Mouse (Mus musculus): ENCODE results near the gene Gm10142. TPM values are rescaled to one million over a fixed set of nuclear protein-coding genes. Genes with fewer than 3 reads are reported as not detected.

The Gm10142 gene
- polyA plus RNA-seq (2012; rRNA removed), result not detected in 2 replicates

DNA sequence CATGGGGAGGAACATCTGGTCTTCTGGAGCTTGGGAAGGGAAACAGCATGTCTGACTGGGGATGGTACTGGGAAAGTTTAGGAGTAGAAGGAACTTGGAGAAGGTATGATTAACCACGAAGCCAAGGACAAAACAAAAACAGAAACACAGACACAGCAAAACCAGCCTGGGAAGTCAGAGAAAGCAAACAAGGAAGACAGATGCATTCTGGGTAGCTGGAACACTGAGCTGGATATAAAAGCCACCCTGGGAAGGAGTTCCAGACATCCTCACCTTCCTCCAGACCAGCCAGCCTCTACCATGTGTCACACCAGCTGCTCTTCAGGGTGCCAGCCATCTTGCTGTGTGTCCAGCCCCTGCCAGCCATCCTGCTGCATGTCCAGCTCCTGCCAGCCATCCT, at the start of gene Gm10142:
Gene Gm10142 (plus strand): TSS at position 301 of the 400 bp plus-strand sequence.
- no peak within 1 kb of the TSS for H3K27ac ChIP-seq (ENCODE audit: control insufficient read depth, insufficient read depth, low read depth, low read length)
- H3K36me3 ChIP-seq (ENCODE audit: control insufficient read depth, insufficient read depth, low read length), result no peaks in the 10 kb centered on the region
- no peaks in the 10 kb centered on the region for H3K4me1 ChIP-seq (ENCODE audit: control insufficient read depth, insufficient read depth, low read length)
- TF ChIP-seq POLR2A (IDR thresholded peaks at IDR 0.05; ENCODE audit: control insufficient read depth, low read depth, low read length), result no peak
- TF ChIP-seq CTCF (IDR thresholded peaks at IDR 0.05; ENCODE audit: control insufficient read depth, insufficient read depth, insufficient replicate concordance, low read depth, low read length), result no peak
- H3K4me3 ChIP-seq (ENCODE audit: control insufficient read depth, low read depth, low read length), result no peak within 1 kb of the TSS
- H3K27me3 ChIP-seq (ENCODE audit: control insufficient read depth, insufficient read depth, low read length), result no peaks in the 10 kb centered on the region

DNA sequence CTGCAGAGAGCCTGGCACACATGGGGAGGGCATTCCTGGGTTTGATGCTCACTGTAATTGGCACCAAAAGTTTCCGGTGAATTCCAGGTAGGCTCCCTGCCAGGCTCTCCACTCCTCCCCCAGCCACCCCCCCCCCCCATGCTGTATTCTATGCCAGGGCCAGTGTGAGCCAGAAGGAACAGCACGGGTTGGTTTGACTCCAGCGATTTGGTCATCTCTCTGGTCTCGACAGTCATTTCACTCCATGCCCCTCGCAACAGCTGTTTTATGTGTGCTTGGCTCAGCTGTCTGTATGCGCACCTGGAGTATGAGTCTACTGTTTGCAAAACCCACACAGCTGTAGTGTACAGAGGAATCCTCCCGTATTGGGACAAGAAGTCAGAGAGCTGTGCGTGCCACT, 49.3 kb upstream of the Gm10142 start:
- Histone ChIP-seq H3K4me3 (ENCODE audit: control insufficient read depth, low read depth, low read length) (no peak overlapping the region), H3K27ac (ENCODE audit: control insufficient read depth, insufficient read depth, low read depth, low read length) (no peak overlapping the region), H3K27me3 (ENCODE audit: control insufficient read depth, insufficient read depth, low read length) (no peaks in the 10 kb centered on the region), H3K4me1 (ENCODE audit: control insufficient read depth, insufficient read depth, low read length) (peaks cover 5% of the 10 kb centered on the region), H3K36me3 (ENCODE audit: control insufficient read depth, insufficient read depth, low read length) (no peaks in the 10 kb centered on the region)
- TF ChIP-seq CTCF (IDR thresholded peaks at IDR 0.05; ENCODE audit: control insufficient read depth, insufficient read depth, insufficient replicate concordance, low read depth, low read length), result no peak
- TF ChIP-seq POLR2A (IDR thresholded peaks at IDR 0.05; ENCODE audit: control insufficient read depth, low read depth, low read length), result no peak

GRCm38 (mm10) chr10:77667402-77667801, 48.2 kb upstream of the Gm10142 start:
- TF ChIP-seq CTCF (IDR thresholded peaks at IDR 0.05; ENCODE audit: control insufficient read depth, insufficient read depth, insufficient replicate concordance, low read depth, low read length), result no peak
- TF ChIP-seq POLR2A (IDR thresholded peaks at IDR 0.05; ENCODE audit: control insufficient read depth, low read depth, low read length), result no peak
- H3K27me3 ChIP-seq (ENCODE audit: control insufficient read depth, insufficient read depth, low read length), result no peaks in the 10 kb centered on the region
- no peak overlapping the region for H3K4me3 ChIP-seq (ENCODE audit: control insufficient read depth, low read depth, low read length)
- H3K27ac ChIP-seq (ENCODE audit: control insufficient read depth, insufficient read depth, low read depth, low read length), result no peak overlapping the region
- no peaks in the 10 kb centered on the region for H3K36me3 ChIP-seq (ENCODE audit: control insufficient read depth, insufficient read depth, low read length)
- peaks cover 5% of the 10 kb centered on the region for H3K4me1 ChIP-seq (ENCODE audit: control insufficient read depth, insufficient read depth, low read length)

DNA sequence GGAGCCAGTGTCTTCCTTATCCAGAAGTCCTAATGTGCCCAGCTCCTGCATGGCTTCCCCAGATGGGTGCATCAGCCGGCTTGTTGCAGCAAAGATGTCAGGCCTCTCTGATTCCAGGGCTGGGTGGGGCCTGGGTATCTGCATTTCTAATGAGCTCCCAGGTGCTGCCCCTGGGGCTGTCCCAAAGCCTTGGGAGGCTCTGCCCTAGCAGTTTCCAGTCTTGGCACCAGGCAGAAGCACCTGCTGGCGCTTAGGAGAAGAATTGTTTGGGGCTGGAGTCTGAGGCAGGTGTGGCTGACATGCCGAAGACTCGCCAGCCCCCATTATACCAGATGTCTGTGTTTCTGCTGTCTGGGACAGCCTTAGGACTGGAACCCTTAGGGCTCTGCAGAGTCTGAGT, 44.9 kb upstream of the Gm10142 start:
- Histone ChIP-seq H3K4me3 (ENCODE audit: control insufficient read depth, low read depth, low read length) (no peak overlapping the region), H3K27ac (ENCODE audit: control insufficient read depth, insufficient read depth, low read depth, low read length) (no peak overlapping the region), H3K4me1 (ENCODE audit: control insufficient read depth, insufficient read depth, low read length) (no peaks in the 10 kb centered on the region), H3K27me3 (ENCODE audit: control insufficient read depth, insufficient read depth, low read length) (no peaks in the 10 kb centered on the region), H3K36me3 (ENCODE audit: control insufficient read depth, insufficient read depth, low read length) (no peaks in the 10 kb centered on the region)
- TF ChIP-seq CTCF (IDR thresholded peaks at IDR 0.05; ENCODE audit: control insufficient read depth, insufficient read depth, insufficient replicate concordance, low read depth, low read length), result no peak

- Histone ChIP-seq H3K27me3 (ENCODE audit: control insufficient read depth, insufficient read depth, low read length) (no peaks in the 10 kb centered on the region), H3K36me3 (ENCODE audit: control insufficient read depth, insufficient read depth, low read length) (no peaks in the 10 kb centered on the region), H3K27ac (ENCODE audit: control insufficient read depth, insufficient read depth, low read depth, low read length) (no peak overlapping the region), H3K4me1 (ENCODE audit: control insufficient read depth, insufficient read depth, low read length) (no peaks in the 10 kb centered on the region), H3K4me3 (ENCODE audit: control insufficient read depth, low read depth, low read length) (no peak overlapping the region)
- no peak for TF ChIP-seq POLR2A (IDR thresholded peaks at IDR 0.05; ENCODE audit: control insufficient read depth, low read depth, low read length)
Observed at GRCm38 (mm10) chr10:77671519-77671918, 44.1 kb upstream of the Gm10142 start.

DNA sequence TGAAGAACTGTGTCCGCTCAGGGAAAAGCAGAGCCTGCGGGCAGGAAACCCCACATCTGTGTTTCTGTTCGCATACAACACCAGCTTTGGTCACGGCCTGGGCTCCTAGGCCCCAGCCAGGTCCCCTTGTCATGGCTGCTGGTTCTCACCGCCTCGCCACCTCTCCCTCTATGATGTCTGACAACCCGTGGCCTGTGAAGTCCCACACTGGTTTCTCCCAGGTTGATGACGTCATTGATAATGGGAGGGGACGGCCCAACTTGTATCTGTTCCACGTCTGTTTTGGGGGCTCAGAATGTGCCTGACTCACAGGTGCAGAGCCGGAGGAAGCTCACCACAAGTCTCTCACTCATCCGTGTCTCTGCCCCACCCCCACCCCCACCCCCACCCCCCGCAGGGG, 41.8 kb upstream of the Gm10142 start:
- Histone ChIP-seq H3K36me3 (ENCODE audit: control insufficient read depth, insufficient read depth, low read length) (no peaks in the 10 kb centered on the region), H3K4me1 (ENCODE audit: control insufficient read depth, insufficient read depth, low read length) (peaks cover 2% of the 10 kb centered on the region; the same call in 1 of the 2 replicates), H3K27me3 (ENCODE audit: control insufficient read depth, insufficient read depth, low read length) (no peaks in the 10 kb centered on the region), H3K27ac (ENCODE audit: control insufficient read depth, insufficient read depth, low read depth, low read length) (no peak overlapping the region), H3K4me3 (ENCODE audit: control insufficient read depth, low read depth, low read length) (no peak overlapping the region)
- TF ChIP-seq POLR2A (IDR thresholded peaks at IDR 0.05; ENCODE audit: control insufficient read depth, low read depth, low read length) (no peak), CTCF (IDR thresholded peaks at IDR 0.05; ENCODE audit: control insufficient read depth, insufficient read depth, insufficient replicate concordance, low read depth, low read length) (no peak)

- H3K36me3 ChIP-seq (ENCODE audit: control insufficient read depth, insufficient read depth, low read length), result no peaks in the 10 kb centered on the region
- peaks cover 2% of the 10 kb centered on the region; the same call in 1 of the 2 replicates for H3K4me1 ChIP-seq (ENCODE audit: control insufficient read depth, insufficient read depth, low read length)
- H3K27me3 ChIP-seq (ENCODE audit: control insufficient read depth, insufficient read depth, low read length), result no peaks in the 10 kb centered on the region
- no peak overlapping the region for H3K4me3 ChIP-seq (ENCODE audit: control insufficient read depth, low read depth, low read length)
- H3K27ac ChIP-seq (ENCODE audit: control insufficient read depth, insufficient read depth, low read depth, low read length), result no peak overlapping the region
- TF ChIP-seq CTCF (IDR thresholded peaks at IDR 0.05; ENCODE audit: control insufficient read depth, insufficient read depth, insufficient replicate concordance, low read depth, low read length), result no peak
- TF ChIP-seq POLR2A (IDR thresholded peaks at IDR 0.05; ENCODE audit: control insufficient read depth, low read depth, low read length), result no peak
Observed at GRCm38 (mm10) chr10:77677562-77677961, 38.0 kb upstream of the Gm10142 start.

DNA sequence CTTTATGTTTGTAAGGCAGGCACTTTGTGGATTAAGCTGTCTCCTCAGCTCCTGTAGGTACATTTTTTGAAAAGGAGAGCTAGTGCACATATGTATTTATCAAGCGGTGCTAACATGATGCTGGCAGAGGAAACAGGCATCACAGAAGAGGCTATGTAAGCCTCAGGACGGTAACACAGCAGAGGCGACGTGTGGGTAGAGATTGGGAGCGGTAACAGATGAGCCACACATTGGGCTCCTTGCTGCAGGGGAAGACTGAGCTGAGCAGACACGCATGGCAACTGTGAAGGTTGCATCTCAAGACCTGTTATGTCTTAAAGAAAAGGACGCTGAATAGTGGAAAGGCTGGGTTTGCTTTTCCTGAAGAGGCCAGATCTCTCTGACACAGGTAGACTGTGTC, 32.6 kb upstream of the Gm10142 start:
- Histone ChIP-seq H3K4me1 (ENCODE audit: control insufficient read depth, insufficient read depth, low read length) (0 out of 2 replicates have a peak, but pooled peaks cover 2% of the 10 kb centered on the region), H3K27ac (ENCODE audit: control insufficient read depth, insufficient read depth, low read depth, low read length) (no peak overlapping the region), H3K36me3 (ENCODE audit: control insufficient read depth, insufficient read depth, low read length) (no peaks in the 10 kb centered on the region), H3K4me3 (ENCODE audit: control insufficient read depth, low read depth, low read length) (no peak overlapping the region), H3K27me3 (ENCODE audit: control insufficient read depth, insufficient read depth, low read length) (no peaks in the 10 kb centered on the region)
- TF ChIP-seq CTCF (IDR thresholded peaks at IDR 0.05; ENCODE audit: control insufficient read depth, insufficient read depth, insufficient replicate concordance, low read depth, low read length) (no peak), POLR2A (IDR thresholded peaks at IDR 0.05; ENCODE audit: control insufficient read depth, low read depth, low read length) (no peak)
